Mouse (Mus musculus) adrenal gland, postnatal 4 days (tissue): ENCODE data around the gene Plek. TPM values are rescaled to one million over a fixed set of nuclear protein-coding genes. Genes with fewer than 3 reads are reported as not detected.

Source experiments
- DNase-seq, 2 experiments: peaks; one replicate each; pipeline ENCODE4 v3.0.0; 2021 to 2022; ENCODE audit warnings: low spot score in 2 of 2, mixed read lengths in 2 of 2
- total RNA-seq, 2 experiments: library from RNA; stranded (reverse); gene quantifications; 2 replicates each; pipeline ENCODE4 v1.2.3; 2021

Gene Plek
- total RNA-seq, 2 experiments from 2014 or later = 4.1 to 7.3 TPM

GRCm38 (mm10) chr11:16950226-16950975, 101.8 kb downstream of the Plek start:
- DNase-seq = no peak

DNA sequence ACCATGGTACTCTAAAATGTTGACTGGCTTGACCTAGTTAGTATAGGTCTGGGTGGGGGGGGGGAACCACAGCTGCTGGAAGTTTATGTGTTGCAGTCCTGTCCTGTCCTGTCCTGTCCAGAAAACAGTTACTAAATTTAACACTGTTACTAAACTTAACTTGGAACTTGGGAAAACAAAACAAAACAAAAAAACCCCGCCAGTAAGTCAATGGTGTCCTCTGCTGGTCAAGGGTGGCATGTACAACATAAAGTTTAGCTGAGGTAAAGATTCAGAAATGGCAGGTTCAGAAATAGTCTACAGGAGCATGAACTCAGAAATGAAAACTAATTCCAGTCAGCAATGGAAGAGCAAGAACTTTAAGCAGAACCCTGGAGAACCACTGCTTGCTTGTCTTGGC, 103.4 kb downstream of the Plek start:
- no peak for DNase-seq

- DNase-seq = no peak
Measured at GRCm38 (mm10) chr11:16943016-16943415, 109.2 kb downstream of the Plek start.

GRCm38 (mm10) chr11:16941973-16942452, 110.2 kb downstream of the Plek start:
- no peak for DNase-seq

- DNase-seq = no peak
Measured at GRCm38 (mm10) chr11:16941103-16941793, 110.9 kb downstream of the Plek start.

GRCm38 (mm10) chr11:16935577-16936236, 116.5 kb downstream of the Plek start:
- no peak for DNase-seq

DNA sequence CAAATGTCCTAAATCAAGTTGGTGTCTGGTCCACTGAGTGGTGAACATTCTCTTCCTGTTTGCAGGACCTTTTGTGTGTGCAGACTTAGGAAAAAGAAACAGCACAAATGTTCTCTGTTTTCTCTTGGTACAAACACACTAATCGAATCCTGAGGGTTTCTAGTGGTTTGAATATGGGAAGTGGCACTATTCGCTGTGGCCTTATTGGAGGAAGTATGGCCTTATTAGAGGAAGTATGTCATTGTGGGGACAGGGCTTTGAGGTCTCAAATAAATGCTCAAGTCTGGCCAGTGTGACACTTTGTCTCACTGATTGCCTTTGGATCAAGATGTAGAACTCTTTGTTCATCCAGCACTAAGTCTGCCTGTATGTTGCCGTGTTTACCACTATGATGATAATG, 120.0 kb downstream of the Plek start:
- no peak for DNase-seq

Other genes starting within 250 kb of the Plek start
- 1 to 10 TPM; 3.4 to 4.4 TPM for gene Fbxo48, start 101.0 kb downstream of the Plek start, total RNA-seq
- 10 to 100 TPM; 31.7 to 33.0 TPM for gene Cnrip1, start 795 bp downstream of the Plek start, total RNA-seq
- 100 to 1,000 TPM; 109 to 113 TPM for gene Ppp3r1, start 106.9 kb upstream of the Plek start, total RNA-seq
- gene Wdr92, start 129.7 kb upstream of the Plek start, total RNA-seq = 10 to 100 TPM; 16.2 to 20.6 TPM
- gene Pno1, start 159.2 kb upstream of the Plek start, total RNA-seq = 10 to 100 TPM; 34.8 to 35.4 TPM
- 10 to 100 TPM; 68.4 to 71.9 TPM for gene C1d, start 205.2 kb upstream of the Plek start, total RNA-seq